Mouse (Mus musculus) right cerebral cortex, adult 18-20 months (tissue): ENCODE measurements around the gene Nfe2l3.
"Not testable (repeated sequence)": the region's sequence is repeated elsewhere in the genome, so short reads cannot be mapped to it uniquely, and the experiment has no call there.

Experiments
- DNase-seq: peaks from one replicate; pipeline ENCODE4 v3.0.0; 2022; ENCODE audit warnings: mixed read lengths

Nfe2l3 gene

DNA sequence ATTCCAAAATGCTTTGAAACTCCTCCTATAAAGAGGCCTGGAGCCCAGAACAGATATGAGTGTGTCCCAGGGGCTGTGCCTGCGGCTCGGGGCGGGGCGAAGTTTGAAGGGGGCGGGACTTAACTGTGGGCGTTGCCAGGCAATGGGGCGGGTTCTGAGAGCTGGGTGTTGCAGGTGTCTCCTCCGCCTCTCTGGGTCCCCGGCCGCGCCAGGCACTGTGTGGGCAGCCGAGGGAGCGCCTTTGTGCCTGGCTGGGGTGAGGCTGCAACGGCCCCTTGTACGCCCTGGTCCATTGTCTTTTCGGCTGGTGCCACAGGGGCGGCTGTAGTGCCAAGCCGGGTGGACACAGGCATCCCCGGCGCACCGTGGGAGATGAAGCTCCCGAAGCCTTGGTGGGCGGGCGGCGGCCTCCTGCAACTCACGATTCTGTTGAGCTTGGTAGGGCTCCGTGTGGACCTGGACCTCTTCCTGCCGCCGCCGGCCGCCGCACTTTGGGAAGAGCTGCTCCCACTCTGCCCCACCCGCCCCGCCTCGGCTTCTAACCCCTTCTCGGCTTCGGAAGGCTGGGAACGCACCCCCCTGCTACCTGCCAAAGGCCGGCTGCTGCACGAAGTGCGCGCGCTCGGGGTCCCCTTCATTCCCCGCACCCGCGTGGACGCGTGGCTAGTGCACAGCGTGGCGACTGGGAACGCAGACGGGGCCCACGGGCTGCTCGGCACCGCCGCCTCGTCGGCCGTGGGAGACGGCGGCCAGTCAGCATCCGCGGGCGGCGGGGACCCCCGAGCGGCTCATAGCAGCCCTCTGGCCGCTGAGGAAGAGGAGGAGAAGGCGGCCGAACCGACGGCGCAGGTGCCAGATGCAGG is at the start of gene Nfe2l3:
Gene Nfe2l3, plus strand, starts transcription at position 136 of the 863 bp plus-strand sequence.
- DNase-seq = peak; percentile 44

DNA sequence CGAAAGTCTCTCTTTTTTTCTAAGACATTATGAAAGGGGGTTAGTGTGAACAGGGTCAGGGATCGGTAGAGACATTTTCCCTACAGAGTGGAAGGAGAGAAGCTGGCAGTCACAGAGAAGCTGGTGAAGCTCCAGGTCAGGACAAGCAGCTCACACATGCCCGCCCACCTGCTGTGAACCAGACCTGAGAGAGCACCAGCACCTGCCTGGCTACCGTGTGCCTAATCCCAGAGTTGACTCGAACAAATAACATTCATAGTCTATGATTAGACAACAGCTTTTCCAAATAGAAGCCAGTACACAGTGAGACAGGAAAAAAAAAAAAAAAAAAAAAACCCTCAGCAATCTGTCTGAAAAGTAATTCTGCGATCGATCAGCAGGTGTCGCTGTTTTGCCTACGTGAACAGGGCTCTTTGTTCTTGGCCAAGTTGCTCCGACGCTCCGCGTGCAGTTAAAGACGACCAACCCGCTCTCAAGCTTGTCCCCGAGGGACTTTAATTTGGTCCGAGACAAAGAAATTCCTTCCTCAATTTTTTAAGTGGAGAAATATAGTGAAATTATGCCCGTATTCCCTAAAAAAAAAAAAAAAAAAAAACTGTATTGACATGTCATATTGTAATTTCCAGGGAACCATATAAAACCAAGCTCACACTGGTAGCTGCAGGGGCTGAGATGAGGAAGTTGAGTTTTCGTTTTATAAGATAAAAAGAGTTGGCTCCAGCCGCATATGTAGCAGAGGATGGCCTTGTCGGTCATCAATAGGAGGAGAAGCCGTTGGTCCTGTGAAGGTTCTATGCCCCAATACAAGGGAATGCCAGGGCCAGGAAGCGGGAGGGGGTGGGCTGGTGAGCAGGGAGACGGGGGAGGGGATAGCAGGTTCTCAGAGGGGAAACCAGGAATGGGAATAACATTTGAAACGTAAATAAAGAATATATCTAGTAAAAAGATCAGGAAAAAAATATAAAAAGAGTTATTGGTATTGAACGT is 48.4 kb upstream of the Nfe2l3 start:
- peak; percentile 81 for DNase-seq

DNA sequence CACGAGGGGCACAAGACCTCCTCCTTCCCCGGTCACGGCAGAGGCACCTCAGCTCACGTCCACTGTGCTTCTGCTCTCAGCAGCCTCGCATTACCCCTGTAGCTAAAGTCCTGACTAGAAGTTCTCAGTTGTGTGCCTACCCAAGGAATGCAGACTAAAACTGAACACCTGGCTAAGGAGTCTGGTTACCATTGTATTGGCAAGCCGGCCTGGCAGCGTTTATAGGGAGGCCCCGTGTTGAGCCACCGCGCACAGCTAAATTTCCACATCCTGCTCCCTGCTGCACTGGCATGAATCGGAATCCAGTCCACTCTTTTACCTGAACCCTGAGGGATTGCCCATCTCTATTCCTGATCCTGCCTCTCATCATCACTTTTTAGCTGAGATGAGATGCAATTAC is 42.0 kb upstream of the Nfe2l3 start:
- DNase-seq = no peak

DNA sequence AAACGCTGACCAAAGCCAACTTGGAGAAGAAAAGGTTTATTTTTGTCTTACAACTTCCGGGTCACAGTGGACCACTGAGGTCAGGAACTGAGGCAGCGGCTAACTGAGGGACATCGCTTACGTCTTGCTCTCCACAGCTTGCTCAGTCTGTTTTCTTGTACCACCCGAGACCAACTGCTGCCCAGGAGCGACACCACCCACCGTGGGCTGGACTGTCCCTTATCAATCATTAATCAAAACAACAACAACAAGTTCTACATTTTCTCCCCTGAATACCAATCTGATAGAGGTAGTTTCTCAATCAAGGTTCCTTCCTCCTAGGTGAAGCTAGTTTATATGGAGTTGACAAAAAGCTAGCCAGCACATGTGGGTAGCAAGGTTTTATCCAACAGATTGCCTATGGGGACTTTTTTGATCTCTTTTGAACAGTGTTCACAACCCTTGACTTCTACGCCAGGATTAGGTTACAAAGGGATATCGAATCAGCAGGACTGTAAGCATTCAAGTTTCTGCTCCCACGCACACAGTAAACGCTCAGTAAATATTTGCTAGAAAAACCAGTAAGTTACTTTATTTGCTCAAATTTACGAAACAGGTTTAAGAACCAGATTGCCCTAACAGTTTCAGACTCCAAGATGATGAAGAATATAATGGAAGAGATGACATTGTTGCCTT is 40.5 kb upstream of the Nfe2l3 start:
- DNase-seq = no peak

DNA sequence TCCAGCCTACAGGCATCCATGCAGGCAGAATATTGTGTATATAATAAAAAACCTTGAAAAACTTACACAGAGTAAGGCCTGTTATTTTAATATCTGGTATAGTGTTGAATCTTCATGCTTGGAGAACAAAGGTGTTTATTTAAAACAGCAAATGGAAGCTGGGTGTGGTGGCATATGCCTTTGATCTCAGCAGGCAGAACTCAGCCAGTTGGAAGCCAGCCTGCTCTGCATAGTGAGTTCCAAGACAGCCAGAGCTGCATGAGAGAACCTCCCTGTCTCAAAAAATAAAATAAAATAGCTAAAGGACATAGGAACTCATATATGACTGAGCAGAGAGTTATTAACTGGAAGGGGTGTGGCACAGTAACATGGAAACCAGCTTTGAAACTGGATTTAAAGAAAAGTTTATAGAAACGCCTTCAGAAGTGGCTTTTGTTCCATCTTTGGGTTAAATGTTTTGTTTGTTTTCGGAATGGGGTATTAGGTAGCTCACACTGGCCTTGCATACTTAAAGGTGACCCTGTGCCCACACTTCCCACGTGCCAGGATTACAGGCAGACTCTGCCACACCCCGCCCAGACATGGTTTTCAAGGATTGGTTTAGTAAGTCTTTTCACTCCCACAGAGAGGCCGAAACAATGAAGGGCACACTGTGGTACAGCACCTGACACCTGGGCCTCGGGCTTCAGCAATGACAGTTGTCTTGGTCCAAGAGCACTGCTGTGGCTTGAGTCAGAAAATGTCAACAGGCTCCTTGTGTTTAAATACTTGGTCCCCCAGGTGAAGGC is 38.9 kb upstream of the Nfe2l3 start:
- no peak for DNase-seq

DNA sequence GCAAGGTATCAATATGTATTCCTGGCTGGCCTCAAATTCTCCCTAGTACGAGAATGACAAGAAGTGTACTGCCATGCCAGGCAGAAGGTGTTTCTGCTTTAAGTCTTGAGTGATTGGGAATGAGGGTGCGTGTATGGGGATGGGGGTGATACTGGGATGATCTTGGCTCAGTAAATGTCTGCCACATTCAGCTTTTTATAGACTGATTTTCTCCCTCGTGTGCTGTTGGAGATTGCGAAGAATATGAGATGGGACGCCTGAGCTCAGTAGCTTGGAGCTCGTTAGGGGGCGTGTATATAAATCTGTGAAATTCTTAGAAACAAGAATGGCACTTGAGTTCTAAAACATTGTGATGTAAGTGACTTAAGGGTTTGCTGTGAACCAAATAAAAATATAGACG is 38.1 kb upstream of the Nfe2l3 start:
- not testable (repeated sequence) for DNase-seq

DNA sequence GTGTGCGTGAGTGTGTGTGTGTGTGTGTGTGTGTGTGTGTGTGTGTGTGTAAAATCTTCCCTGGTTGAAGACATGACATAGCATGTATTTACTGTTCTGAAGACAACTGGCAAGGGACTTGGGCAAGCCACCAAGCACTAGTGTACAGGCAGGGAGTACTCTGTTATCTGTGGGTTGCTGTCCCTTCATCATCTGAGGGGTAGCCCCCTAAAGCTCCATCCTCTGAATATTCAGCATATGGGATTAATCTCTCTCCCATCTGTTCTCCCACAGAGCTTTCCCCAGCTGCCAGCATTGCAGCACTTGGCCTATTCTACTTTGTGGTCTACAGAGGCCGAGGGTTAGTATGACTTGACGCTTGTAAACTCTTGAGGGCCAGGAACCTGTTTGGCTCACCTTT is 37.5 kb upstream of the Nfe2l3 start:
- DNase-seq = not testable (repeated sequence)

DNA sequence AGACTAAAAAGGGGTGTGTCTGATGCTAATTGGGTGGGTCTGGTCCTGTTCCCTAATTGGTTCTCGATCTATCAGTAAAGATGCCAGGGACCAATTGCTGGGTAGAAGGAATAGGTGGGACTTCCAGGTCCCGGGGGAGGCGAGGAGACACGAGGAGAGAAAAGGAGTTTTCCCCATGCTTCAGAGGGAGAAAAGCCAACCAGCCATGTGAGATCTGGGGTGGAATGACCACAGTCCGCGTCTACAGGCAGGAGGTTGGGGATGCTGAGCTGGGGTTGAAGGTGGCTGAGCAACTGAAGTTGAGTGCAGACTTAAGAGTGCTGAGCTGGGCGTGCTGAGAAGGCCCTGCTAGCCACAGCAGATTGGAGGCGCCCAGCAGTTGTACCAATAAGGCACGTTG is 37.0 kb upstream of the Nfe2l3 start:
- DNase-seq = no peak

DNA sequence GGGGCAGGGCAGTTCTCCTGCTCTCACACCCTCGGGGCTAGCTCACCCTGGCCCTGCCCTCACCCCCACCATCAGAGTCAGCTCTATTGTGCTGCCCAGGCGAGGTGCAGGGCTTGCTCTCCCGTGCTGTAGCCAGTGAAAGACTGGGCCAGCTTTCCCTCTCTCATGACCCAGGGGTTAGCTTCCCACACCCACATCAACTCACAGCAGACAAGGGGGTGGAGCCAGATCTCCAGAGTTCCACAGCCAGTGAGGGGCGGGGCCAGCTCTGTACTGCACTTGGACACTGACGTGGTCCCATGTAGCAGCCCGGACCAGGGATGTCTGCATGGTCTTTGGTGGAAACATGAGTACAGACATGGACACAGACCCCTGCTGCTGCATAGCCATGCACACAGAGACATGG is 33.4 kb upstream of the Nfe2l3 start:
- no peak for DNase-seq

DNA sequence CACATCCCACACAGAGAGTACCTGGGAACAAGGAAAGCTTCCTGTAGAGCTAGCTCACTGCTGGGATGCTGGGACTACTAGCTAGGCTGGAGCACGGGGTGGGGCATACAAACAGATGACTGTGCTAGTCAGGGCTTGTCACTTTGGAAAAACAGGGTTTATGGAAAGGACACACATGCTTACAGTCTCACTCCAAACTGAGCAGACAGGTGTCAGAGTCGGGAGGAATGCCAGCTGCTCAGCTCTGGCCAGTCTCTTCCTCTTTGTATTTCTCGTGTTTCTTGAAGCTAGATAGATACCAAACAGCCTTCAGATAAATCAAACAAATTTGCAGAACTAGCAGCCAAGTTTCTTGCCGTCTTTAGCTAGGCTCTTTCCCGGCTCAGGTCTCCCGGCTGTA is 31.2 kb upstream of the Nfe2l3 start:
- no peak for DNase-seq

DNA sequence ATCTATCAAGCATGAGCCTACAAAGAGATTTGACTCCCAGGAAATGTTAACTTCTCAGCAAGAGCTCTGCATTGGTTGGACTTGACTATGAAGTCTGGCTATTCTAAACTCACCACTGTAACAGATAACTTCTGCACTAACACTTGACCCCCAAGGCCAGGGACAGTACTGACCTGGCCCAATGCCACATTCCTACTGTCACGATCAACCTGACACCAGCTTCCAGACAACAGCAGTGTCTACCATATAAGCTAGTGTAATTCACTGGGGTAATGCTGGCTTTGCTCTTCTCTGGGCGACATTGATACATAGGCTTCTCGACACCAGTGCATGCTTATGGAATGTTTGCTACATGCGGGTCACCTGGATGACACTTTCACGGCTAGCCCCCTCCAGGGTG is 28.9 kb upstream of the Nfe2l3 start:
- DNase-seq = no peak

DNA sequence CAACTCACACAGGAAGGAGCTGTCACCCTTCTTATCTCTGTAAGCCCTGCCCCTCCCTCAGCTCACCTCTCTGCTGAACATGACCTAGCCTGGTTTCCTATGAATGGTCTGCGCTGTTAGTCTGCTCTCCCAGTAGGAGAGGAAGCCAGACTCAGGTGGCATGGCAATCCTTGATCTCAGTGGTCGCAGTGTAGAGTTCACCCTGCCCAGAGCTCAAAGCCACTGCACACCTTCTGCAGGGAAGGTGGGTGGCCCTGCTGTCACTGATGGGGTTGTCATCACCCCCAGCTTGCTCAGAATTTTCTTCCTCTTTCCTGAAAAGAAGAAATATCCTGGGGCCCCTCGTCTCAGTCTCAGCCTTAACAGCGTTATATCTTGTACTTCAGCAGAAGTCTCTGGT is 28.0 kb upstream of the Nfe2l3 start:
- DNase-seq = no peak

DNA sequence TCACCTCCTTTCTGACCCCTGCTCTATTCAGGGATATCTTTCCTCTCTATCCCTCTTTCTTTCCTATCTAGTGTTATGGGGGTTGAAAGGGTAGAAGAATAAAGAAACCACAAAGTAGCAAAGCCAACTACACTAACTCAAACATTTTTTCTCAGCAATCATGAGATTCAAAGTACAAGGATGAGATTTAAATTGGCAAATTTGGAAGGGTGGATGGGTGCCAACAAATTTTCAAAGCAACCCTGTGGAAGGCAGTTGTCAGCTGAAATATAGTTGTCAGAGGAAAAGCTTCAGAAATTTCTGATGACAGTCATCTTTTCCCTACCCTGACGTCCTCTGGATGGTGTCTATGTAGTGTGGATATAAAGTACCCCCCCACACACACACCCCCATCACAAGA is 16.0 kb upstream of the Nfe2l3 start:
- no peak for DNase-seq

DNA sequence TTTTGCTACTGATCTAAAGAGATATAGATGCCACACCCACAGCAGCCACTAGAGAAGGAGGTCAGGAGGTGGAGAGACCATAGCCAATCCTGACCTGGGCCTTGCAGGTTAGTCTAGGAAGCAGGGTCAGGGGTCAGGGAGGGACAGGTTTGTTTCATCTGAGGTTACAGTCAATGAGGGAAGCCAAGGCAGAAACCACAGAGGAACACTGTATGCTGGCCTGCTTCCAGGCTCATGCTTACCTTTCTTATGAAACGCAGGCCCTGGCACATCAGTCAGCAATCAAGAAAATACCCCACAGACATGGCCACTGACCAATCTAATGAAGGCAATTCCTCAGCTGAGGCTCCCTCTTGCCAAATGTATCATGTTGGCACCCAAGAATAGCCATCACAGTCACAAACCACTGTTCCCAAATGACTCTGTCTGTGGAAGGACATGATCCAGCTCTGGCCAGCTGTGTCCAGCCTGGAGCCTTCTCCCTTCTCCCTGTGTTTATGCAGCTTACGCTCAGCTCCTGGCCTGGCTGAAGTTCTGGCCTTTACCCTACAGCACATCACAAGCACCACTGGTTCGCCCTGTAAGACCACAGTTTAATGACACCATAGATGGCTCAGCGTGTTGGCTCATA is 15.0 kb upstream of the Nfe2l3 start:
- no peak for DNase-seq

DNA sequence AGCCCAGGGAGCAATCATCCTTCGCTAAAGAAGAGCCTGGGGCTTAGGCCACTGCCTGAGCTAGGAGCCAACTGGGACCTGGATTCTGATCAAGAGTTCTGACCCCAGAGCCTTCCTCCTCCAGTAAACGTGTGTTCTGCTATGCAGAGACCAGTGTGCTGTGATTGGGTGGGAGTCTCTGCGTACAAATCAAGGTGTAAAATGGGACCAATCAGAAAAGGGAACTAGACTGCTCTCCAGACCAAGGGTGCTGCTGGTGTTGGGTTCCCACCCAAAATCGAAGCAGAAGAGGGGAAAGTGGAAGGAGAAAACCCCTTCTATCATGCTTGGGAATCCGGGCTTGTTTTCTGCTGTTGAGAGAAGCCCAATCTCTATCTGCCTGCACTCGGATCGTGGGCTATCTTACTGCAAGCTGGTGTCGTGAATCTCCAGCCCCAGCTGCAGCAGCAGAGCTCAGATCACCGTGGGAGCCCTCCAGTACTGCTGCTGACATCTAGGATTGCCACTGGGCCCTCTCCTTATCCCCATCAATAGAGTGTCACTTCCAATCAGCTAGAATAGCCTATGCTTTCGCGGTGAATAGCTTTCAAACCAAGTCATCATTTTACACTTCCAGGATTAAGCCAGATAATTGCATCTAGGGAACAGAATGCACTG is 8.9 kb upstream of the Nfe2l3 start:
- no peak for DNase-seq

DNA sequence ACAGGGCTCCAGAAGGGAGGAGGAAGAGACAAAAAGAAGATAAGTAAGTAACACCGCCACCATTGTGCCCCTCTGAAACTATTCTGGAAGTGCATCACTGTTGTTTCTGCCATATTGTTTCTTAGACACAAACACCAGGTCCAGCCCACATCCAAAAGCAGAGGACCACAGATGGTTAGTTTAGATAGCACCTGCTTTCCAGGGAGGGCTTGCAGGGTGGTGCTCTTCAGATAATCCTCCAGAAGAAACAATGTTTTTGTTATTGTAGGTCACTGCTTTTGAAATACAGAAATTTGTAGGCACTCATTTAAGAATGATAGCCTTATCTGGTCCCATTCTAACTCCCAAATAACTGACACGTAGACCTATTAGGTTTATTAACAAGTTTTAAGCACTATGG is 7.9 kb upstream of the Nfe2l3 start:
- no peak for DNase-seq

DNA sequence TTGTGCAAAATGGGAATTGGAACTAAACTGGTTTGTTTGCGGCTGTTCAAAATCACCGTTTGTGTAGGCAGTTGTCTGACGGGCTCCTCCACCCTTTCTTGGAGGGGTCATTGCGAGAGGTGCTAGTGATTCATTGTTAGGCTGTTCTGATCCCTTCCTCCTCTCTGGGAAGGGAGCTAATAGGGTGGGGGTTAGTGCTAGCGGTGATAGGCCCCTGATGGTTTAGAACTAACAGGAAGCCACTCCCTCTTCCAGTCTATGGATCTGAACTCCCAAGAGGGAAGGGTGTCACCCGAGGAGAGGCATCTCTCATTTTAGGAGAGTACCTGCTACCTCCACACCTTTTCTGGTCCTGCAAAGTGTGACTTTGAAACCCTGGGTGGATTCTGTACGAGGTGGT is 1.8 kb downstream of the Nfe2l3 start:
- no peak for DNase-seq

DNA sequence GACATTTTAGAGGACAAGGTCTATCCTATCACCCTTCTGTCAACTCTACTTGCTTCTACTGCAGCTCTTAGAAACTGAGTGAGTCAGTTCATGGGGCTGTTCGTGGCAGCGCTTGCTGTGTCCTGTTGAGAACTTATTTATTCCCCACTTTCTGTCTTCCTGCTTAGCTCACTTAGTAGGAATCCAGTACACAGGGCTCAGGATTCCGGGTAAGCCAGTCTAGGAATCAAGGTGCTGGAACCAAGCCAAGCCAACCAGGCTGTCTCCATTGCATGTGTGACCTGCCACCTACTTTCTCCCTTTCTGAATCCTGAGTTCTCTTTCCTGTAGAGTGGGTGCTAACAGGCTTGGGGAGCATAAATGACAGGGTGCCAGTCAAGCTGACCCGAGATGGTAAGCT is 5.2 kb downstream of the Nfe2l3 start:
- no peak for DNase-seq

DNA sequence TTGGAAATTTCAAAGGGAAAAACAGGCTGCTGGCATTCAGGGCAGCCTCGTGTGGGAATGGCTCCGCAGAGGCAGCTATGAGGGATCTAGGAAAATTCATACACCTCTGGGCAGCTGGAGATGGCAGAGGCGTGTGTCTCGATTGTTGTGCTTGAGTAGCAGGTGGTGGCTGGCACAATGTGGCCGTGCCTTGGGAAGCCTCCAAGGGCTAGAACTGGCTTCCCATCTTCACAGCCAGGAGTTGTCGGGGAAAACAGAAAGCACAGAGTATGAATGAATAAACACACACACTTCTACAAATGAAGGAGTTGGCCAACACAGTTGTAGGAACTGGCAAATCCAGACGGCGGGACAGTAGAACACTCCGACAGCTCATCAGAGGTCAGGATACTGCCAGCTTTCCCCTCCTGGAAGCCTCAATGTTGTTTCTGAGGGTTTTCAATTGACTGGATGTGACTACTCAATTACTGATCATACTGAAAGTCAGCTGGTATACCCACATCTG is 6.4 kb downstream of the Nfe2l3 start:
- DNase-seq = no peak

DNA sequence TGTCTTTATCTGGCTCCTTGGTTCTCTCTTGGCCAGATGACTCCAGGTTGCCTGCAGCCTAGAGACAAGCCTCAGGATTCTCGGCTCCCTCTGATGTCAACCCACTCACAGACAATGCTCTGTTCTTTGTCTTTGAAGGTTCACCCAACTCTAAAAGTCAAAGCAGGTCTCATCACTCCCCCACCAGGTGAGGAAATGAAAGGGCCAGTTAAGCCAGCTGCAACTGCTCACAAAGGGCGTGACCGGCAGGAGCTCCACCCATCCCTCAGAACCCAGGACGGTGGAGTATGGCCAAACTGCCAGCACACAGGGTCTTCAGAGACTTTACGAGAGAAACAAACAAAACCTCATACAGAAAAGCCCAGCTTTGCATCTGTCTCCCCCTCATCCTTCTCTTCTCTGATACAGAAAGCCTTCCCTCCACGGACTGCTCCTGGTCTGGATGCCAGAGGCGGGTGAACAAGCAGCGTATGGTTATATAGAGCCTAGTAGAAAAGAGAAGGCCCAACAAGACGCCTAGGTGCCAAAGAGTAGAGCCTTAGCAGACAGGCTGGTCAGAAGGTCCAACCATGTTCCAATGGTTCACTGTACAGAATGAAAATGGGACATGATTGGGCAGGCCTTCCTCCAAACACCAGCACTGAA is 9.8 kb downstream of the Nfe2l3 start:
- no peak for DNase-seq
